Mouse (Mus musculus): ENCODE results near the gene Ass1. TPM values are rescaled to one million over a fixed set of nuclear protein-coding genes. Genes with fewer than 3 reads are reported as not detected.

Gene Ass1
- total and polyA plus RNA-seq, 3 experiments, result 4.9 to 6.5 (median 5.4) TPM

DNA sequence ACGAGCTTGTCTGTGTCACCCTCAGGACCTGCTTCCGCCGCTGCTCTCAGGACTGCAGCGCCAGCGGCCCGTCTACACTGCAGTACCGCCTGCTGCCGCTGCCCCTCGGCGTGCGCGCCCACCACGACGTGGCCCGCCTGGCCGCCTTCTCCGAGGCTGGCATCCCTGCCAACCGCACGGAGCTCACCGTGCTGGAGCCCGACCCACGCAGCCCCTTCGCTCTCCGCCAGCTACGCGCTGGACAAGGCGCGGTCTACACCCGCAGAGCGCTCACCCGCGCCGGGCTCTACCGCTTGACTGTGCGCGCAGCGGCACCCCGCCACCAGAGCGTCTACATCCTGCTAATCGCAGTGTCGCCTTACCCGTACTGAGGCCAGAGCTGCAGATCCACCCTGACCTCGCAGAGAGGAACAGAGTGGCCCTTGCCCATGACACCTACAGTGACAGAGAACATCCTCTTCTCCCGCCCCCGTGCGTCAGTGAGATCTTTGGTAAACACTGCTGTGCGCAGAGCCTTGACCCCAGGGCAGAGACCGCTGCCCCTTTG is 9.9 kb upstream of the Ass1 start:
- Histone ChIP-seq H3K27ac (no peak overlapping the region), H3K27me3 (ENCODE audit: control insufficient read depth, insufficient read depth, low read length) (peaks cover 7% of the 10 kb centered on the region), H3K36me3 (ENCODE audit: control insufficient read depth, insufficient read depth, low read length) (no peaks in the 10 kb centered on the region), H3K9ac (ENCODE audit: low read depth, low read length) (0 out of 2 replicates have a peak overlapping the region, but pooled peaks have one; percentile 22), H3K4me3 (peak overlapping the region; percentile 24; the same call in 1 of the 2 replicates), H3K79me2 (replicated peaks; ENCODE audit: control insufficient read depth, insufficient read depth, low read length) (no peaks in the 10 kb centered on the region), H3K4me1 (ENCODE audit: control insufficient read depth, insufficient read depth, low read length) (no peaks in the 10 kb centered on the region)
- TF ChIP-seq CTCF (IDR thresholded peaks at IDR 0.05) (peak; percentile 67), EP300 (IDR thresholded peaks at IDR 0.05; ENCODE audit: insufficient read depth, low read depth, low read length) (no peak), POLR2A (IDR thresholded peaks at IDR 0.05; ENCODE audit: insufficient read depth, low read depth, low read length) (no peak)
- WGBS, result 9% methylated on average over 48 of the region's 48 CpGs
- peak; percentile 37 to 42 for DNase-seq
- intact Hi-C loops (cut with DNase I), result no loop called here

DNA sequence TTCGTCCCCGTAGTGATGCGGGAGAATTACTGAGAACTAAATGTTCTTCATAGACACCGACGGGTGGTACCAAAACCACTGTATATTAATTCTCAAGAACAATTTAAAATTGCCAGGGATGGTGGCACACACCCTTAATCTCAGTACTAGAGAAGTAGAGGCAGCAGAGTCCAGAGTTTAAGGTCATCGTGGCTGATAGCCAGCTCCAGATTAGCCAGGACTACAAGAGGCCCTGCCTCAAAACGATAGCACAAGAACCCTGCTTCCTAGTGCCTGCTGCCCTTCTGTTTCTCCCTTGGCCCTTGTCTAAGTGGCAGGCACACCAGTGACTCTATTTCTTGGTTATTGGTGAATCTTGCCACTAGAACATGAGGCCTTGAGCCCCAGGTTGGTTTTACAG is 9.1 kb upstream of the Ass1 start:
- intact Hi-C loops (cut with DNase I), result no loop called here
- Histone ChIP-seq H3K27ac (no peak overlapping the region), H3K79me2 (replicated peaks; ENCODE audit: control insufficient read depth, insufficient read depth, low read length) (no peaks in the 10 kb centered on the region), H3K27me3 (ENCODE audit: control insufficient read depth, insufficient read depth, low read length) (peaks cover 7% of the 10 kb centered on the region), H3K9ac (ENCODE audit: low read depth, low read length) (no peak overlapping the region), H3K36me3 (ENCODE audit: control insufficient read depth, insufficient read depth, low read length) (no peaks in the 10 kb centered on the region), H3K4me3 (no peak overlapping the region), H3K4me1 (ENCODE audit: control insufficient read depth, insufficient read depth, low read length) (no peaks in the 10 kb centered on the region)
- DNase-seq, result no peak
- TF ChIP-seq CTCF (IDR thresholded peaks at IDR 0.05) (no peak), EP300 (IDR thresholded peaks at IDR 0.05; ENCODE audit: insufficient read depth, low read depth, low read length) (no peak), POLR2A (IDR thresholded peaks at IDR 0.05; ENCODE audit: insufficient read depth, low read depth, low read length) (no peak)
- WGBS, result 84% methylated on average over 7 of the region's 7 CpGs

DNA sequence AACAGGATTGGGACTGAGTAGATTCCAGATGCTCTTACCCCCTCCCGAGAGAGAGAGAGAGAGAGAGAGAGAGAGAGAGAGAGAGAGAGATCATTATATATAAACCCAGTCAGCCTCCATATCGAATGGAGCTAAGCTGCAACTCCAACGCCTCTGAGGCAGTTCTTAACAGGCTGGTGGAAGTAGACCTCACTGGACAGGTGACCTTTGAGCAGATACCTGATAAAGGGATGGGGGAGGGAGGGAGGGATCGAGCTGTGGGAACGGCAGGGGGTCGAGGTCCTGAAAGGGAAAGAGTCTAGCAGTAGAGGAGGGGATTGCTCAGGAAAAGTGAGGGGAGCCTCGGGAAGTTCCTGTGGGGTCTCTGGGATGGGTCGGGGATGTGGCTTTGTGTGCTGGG is 8.0 kb upstream of the Ass1 start:
- Histone ChIP-seq H3K4me1 (ENCODE audit: control insufficient read depth, insufficient read depth, low read length) (no peaks in the 10 kb centered on the region), H3K36me3 (ENCODE audit: control insufficient read depth, insufficient read depth, low read length) (no peaks in the 10 kb centered on the region), H3K79me2 (replicated peaks; ENCODE audit: control insufficient read depth, insufficient read depth, low read length) (no peaks in the 10 kb centered on the region), H3K4me3 (no peak overlapping the region), H3K27me3 (ENCODE audit: control insufficient read depth, insufficient read depth, low read length) (peaks cover 7% of the 10 kb centered on the region), H3K27ac (no peak overlapping the region), H3K9ac (ENCODE audit: low read depth, low read length) (no peak overlapping the region)
- TF ChIP-seq EP300 (IDR thresholded peaks at IDR 0.05; ENCODE audit: insufficient read depth, low read depth, low read length), result no peak
- no peak for TF ChIP-seq CTCF (IDR thresholded peaks at IDR 0.05)
- no peak for TF ChIP-seq POLR2A (IDR thresholded peaks at IDR 0.05; ENCODE audit: insufficient read depth, low read depth, low read length)
- WGBS, result 41% methylated on average over 8 of the region's 8 CpGs
- no peak for DNase-seq
- intact Hi-C loops (cut with DNase I), result no loop called here

DNA sequence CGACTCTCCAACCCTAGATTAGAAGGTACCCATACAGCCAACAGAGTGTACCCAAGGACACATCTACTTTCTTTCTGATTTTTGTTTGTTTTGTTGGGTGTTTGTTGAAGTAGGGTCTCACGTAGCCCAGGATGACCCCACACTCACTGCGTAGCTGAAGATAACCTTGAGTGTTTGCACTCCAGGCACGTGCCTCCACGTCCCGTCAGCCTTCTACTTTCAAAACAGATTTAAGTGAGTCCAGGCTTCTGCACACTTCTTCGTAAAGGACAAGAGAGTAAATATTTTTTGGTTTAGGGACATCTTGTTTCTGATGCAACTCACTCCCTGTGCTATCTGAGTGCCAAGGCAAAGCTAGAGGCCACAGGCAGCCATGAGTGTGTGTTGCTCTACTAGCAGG is 6.8 kb upstream of the Ass1 start:
- Histone ChIP-seq H3K4me1 (ENCODE audit: control insufficient read depth, insufficient read depth, low read length) (no peaks in the 10 kb centered on the region), H3K36me3 (ENCODE audit: control insufficient read depth, insufficient read depth, low read length) (no peaks in the 10 kb centered on the region), H3K27ac (no peak overlapping the region), H3K9ac (ENCODE audit: low read depth, low read length) (no peak overlapping the region), H3K27me3 (ENCODE audit: control insufficient read depth, insufficient read depth, low read length) (peaks cover 7% of the 10 kb centered on the region), H3K79me2 (replicated peaks; ENCODE audit: control insufficient read depth, insufficient read depth, low read length) (no peaks in the 10 kb centered on the region), H3K4me3 (no peak overlapping the region)
- TF ChIP-seq EP300 (IDR thresholded peaks at IDR 0.05; ENCODE audit: insufficient read depth, low read depth, low read length) (no peak), POLR2A (IDR thresholded peaks at IDR 0.05; ENCODE audit: insufficient read depth, low read depth, low read length) (no peak), CTCF (IDR thresholded peaks at IDR 0.05) (no peak)
- 83% methylated on average over 7 of the region's 7 CpGs for WGBS
- no peak for DNase-seq
- intact Hi-C loops (cut with DNase I), result no loop called here

DNA sequence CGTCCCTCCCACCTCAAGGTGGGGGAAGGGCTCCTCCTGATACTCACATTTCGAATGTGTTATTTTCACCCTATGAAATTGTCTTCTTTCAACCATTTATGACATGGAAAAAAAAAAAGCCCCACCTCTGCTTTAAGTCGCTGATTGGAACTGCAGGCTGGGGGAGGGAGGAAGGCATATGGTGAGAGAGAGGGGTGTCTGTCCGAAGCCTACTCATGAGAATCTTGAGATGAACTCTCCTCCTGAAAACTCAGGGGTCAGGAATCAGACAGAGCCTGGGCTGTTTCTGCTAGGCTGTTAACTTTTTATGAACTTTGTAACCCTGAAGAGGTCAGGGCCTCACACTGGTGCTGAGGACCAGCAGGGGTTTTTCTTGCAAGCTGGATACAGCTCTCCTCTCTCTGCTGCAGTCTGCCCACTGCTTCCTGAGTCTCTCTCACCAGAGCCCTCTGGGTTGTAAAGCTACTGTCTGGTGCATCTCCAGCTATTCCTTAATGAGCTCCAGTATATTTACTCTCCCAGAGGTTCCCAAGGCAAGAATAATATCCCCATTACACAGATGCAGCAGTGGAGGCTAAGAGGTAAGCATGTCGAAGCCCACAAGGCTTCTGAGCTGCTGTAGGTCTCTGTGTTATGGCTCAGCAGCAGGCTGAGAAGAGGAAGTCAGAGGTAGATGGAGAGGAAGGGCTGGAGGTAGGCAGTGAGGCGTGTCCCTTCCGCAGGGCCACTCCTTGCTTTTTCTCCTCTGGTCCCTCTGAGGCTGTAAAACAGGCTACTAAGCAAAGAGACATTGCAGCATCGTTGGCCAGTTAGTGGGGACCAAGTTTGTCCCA is 6.1 kb upstream of the Ass1 start:
- TF ChIP-seq EP300 (IDR thresholded peaks at IDR 0.05; ENCODE audit: insufficient read depth, low read depth, low read length) (no peak), CTCF (IDR thresholded peaks at IDR 0.05) (no peak), POLR2A (IDR thresholded peaks at IDR 0.05; ENCODE audit: insufficient read depth, low read depth, low read length) (no peak)
- Histone ChIP-seq H3K36me3 (ENCODE audit: control insufficient read depth, insufficient read depth, low read length) (no peaks in the 10 kb centered on the region), H3K27ac (no peak overlapping the region), H3K9ac (ENCODE audit: low read depth, low read length) (no peak overlapping the region), H3K4me1 (ENCODE audit: control insufficient read depth, insufficient read depth, low read length) (no peaks in the 10 kb centered on the region), H3K79me2 (replicated peaks; ENCODE audit: control insufficient read depth, insufficient read depth, low read length) (no peaks in the 10 kb centered on the region), H3K27me3 (ENCODE audit: control insufficient read depth, insufficient read depth, low read length) (peaks cover 7% of the 10 kb centered on the region), H3K4me3 (no peak overlapping the region)
- intact Hi-C loops (cut with DNase I), result no loop called here
- 62% methylated on average over 8 of the region's 8 CpGs for WGBS
- no peak for DNase-seq

DNA sequence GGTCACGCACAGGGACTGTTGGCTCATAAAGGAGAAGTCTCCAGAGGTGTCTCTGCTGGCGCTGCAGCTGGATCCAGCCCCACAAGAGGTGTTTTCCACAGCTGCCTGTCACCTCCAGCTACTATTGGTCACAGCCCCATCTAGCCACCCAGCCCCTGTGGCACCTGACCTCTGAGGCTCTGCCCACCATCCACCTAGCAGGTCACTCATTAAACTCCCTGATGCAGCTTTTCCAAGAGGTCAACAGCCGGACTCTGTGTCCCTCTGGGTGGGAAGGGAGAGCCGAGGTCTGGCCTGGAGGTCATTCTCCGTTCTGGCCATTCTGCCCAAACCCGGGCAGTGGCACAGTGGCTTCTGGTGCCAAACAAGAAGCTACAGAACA is 5.5 kb upstream of the Ass1 start:
- Histone ChIP-seq H3K36me3 (ENCODE audit: control insufficient read depth, insufficient read depth, low read length) (no peaks in the 10 kb centered on the region), H3K79me2 (replicated peaks; ENCODE audit: control insufficient read depth, insufficient read depth, low read length) (no peaks in the 10 kb centered on the region), H3K4me3 (no peak overlapping the region), H3K27me3 (ENCODE audit: control insufficient read depth, insufficient read depth, low read length) (peaks cover 7% of the 10 kb centered on the region), H3K9ac (ENCODE audit: low read depth, low read length) (no peak overlapping the region), H3K4me1 (ENCODE audit: control insufficient read depth, insufficient read depth, low read length) (no peaks in the 10 kb centered on the region; the same call in 1 of the 2 replicates), H3K27ac (no peak overlapping the region)
- TF ChIP-seq EP300 (IDR thresholded peaks at IDR 0.05; ENCODE audit: insufficient read depth, low read depth, low read length) (no peak), POLR2A (IDR thresholded peaks at IDR 0.05; ENCODE audit: insufficient read depth, low read depth, low read length) (no peak), CTCF (IDR thresholded peaks at IDR 0.05) (no peak)
- intact Hi-C loops (cut with DNase I), result no loop called here
- DNase-seq, result no peak
- 80% methylated on average over 6 of the region's 6 CpGs for WGBS

All from heart, adult 2 months (tissue).